Mouse (Mus musculus) erythroblast, embryonic 14.5 days (primary cell): Measurements from ENCODE around the gene Zbtb14.

Experiments
- GATA1 ChIP-seq: IDR thresholded peaks from 2 replicates; pipeline ENCODE4 v1.6.1; 2012; ENCODE audit warnings: low read length, inconsistent platforms, mixed read lengths
- TAL1 ChIP-seq: IDR thresholded peaks from 3 replicates; pipeline ENCODE4 v1.6.1; 2012; ENCODE audit warnings: low read length, inconsistent platforms, mixed read lengths

- TF ChIP-seq GATA1 (no peak), TAL1 (no peak)
These were observed 521 bp downstream of the Zbtb14 start for GRCm38 (mm10) chr17:69383201-69383940.
